Mouse (Mus musculus) liver, embryonic 14.5 days (tissue): ENCODE measurements around the gene Ms4a10.

Source experiments
- CTCF ChIP-seq: IDR thresholded peaks from 2 replicates; pipeline ENCODE4 v1.5.1; 2016; ENCODE audit warnings: antibody characterized with exemption, low read depth, control low read depth
- EP300 ChIP-seq: IDR thresholded peaks from 2 replicates; pipeline ENCODE4 v1.6.1; 2016; ENCODE audit warnings: antibody characterized with exemption, low read depth

GRCm38 (mm10) chr19:10940801-10941457, 33.5 kb downstream of the Ms4a10 start:
- TF ChIP-seq EP300 (no peak), CTCF (no peak)
